Mouse (Mus musculus) kidney, postnatal 25 days (tissue): ENCODE measurements around the gene Hist1h2br.
"Not testable (repeated sequence)": the region's sequence is repeated elsewhere in the genome, so short reads cannot be mapped to it uniquely, and the experiment has no call there.

Experiments used
- DNase-seq, 2 experiments: peaks; one replicate each; pipeline ENCODE4 v3.0.0; 2021; ENCODE audit warnings: mixed read lengths in 2 of 2

Gene Hist1h2br

GRCm38 (mm10) chr13:21847883-21848282, 14.3 kb downstream of the Hist1h2br start:
- no peak for DNase-seq

GRCm38 (mm10) chr13:21850696-21851095, 17.2 kb downstream of the Hist1h2br start:
- DNase-seq, result not testable (repeated sequence)

GRCm38 (mm10) chr13:21852215-21852945, 18.8 kb downstream of the Hist1h2br start:
- DNase-seq, result peak in 1 of 2 experiments; percentile 21

GRCm38 (mm10) chr13:21855146-21855545, 21.6 kb downstream of the Hist1h2br start:
- DNase-seq, result peak; percentile 57 to 69

- DNase-seq, result peak in 1 of 2 experiments; percentile 21
Measured at GRCm38 (mm10) chr13:21855698-21856162, 22.2 kb downstream of the Hist1h2br start.

- DNase-seq, result no peak
Measured at GRCm38 (mm10) chr13:21861608-21862007, 28.1 kb downstream of the Hist1h2br start.

- not testable (repeated sequence) for DNase-seq
Measured at GRCm38 (mm10) chr13:21865503-21865902, 32.0 kb downstream of the Hist1h2br start.

GRCm38 (mm10) chr13:21880735-21881134, 47.2 kb downstream of the Hist1h2br start:
- DNase-seq, result no peak

- peak in 1 of 2 experiments; percentile 16 for DNase-seq
Measured at GRCm38 (mm10) chr13:21881878-21882669, 48.5 kb downstream of the Hist1h2br start.

- DNase-seq, result no peak
Measured at GRCm38 (mm10) chr13:21882760-21883405, 49.3 kb downstream of the Hist1h2br start.

- DNase-seq, result no peak
Measured at GRCm38 (mm10) chr13:21883407-21883806, 49.9 kb downstream of the Hist1h2br start.

GRCm38 (mm10) chr13:21884586-21884985, 51.0 kb downstream of the Hist1h2br start:
- DNase-seq, result no peak
